Mouse (Mus musculus) erythroblast, embryonic 14.5 days (primary cell): ENCODE measurements at regions not wholly inside any gene's neighbourhood (a gene's known extent, or its start where the extent isn't known, plus 50 kb on each side); places are given as distances from the start of the nearest gene placed in this dataset.

ENCODE experiments used
- H3K27me3 ChIP-seq: 2 replicates; pipeline ENCODE4 v1.6.1; 2012; ENCODE audit warnings: inconsistent platforms; ENCODE audit not compliant: control insufficient read depth
- H3K36me3 ChIP-seq: 2 replicates; pipeline ENCODE4 v1.6.1; 2012; ENCODE audit warnings: mild to moderate bottlenecking, inconsistent platforms; ENCODE audit not compliant: control insufficient read depth
- H3K4me1 ChIP-seq: 2 replicates; pipeline ENCODE4 v1.6.1; 2012; ENCODE audit warnings: inconsistent platforms; ENCODE audit not compliant: control insufficient read depth
- H3K4me3 ChIP-seq: replicated peaks from 2 replicates; pipeline ENCODE3; 2012; ENCODE audit warnings: moderate library complexity, mild to moderate bottlenecking, inconsistent platforms
- H3K9me3 ChIP-seq: 2 replicates; pipeline ENCODE4 v1.6.1; 2012; ENCODE audit warnings: low read length, inconsistent platforms, mixed read lengths; ENCODE audit not compliant: control insufficient read depth
- GATA1 ChIP-seq: IDR thresholded peaks from 2 replicates; pipeline ENCODE4 v1.6.1; 2012; ENCODE audit warnings: low read length, inconsistent platforms, mixed read lengths
- TAL1 ChIP-seq: IDR thresholded peaks from 3 replicates; pipeline ENCODE4 v1.6.1; 2012; ENCODE audit warnings: low read length, inconsistent platforms, mixed read lengths

GRCm38 (mm10) chr10:67819534-67819933 is 92.9 kb downstream of the Zfp365 start:
- peaks cover 2% of the 10 kb centered on the region for H3K9me3 ChIP-seq
- no peaks in the 10 kb centered on the region for H3K4me1 ChIP-seq
- no peaks in the 10 kb centered on the region for H3K36me3 ChIP-seq
- no peak overlapping the region for H3K4me3 ChIP-seq
- H3K27me3 ChIP-seq, result no peaks in the 10 kb centered on the region
- TF ChIP-seq TAL1, result no peak
- TF ChIP-seq GATA1, result no peak

- no peak overlapping the region for H3K4me3 ChIP-seq
- TF ChIP-seq TAL1 (no peak), GATA1 (no peak)
- no peaks in the 10 kb centered on the region for H3K27me3 ChIP-seq
- H3K4me1 ChIP-seq, result no peaks in the 10 kb centered on the region
- H3K9me3 ChIP-seq, result peaks cover 18% of the 10 kb centered on the region
- no peaks in the 10 kb centered on the region for H3K36me3 ChIP-seq
Measured at GRCm38 (mm10) chr10:67813901-67814300, 98.6 kb downstream of the Zfp365 start.

DNA sequence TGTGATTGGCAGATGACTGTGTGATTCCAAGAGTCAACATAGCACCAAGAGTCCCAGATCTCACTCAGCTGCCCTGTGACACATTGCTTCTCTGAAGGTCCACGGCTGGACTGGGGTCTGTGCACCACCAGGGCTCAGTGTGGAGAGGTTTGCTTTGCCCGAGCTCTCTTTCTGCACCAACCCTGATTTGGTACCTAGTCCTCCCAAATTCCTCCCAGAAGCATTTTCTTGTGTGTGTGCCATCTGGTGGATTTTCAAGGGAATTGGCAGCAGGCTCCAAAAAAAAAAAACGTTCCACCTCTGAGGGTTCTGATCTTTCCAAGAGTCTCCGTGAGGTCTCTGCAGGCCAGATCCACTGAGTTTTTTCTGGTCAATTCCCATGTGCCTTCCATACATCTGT is 107.3 kb downstream of the Zfp365 start:
- Histone ChIP-seq H3K36me3 (no peaks in the 10 kb centered on the region), H3K27me3 (no peaks in the 10 kb centered on the region), H3K4me1 (no peaks in the 10 kb centered on the region), H3K4me3 (no peak overlapping the region), H3K9me3 (peaks cover 28% of the 10 kb centered on the region)
- no peak for TF ChIP-seq GATA1
- TF ChIP-seq TAL1, result no peak

GRCm38 (mm10) chr10:67804637-67805036 is 107.8 kb downstream of the Zfp365 start:
- no peak overlapping the region for H3K4me3 ChIP-seq
- H3K36me3 ChIP-seq, result no peaks in the 10 kb centered on the region
- TF ChIP-seq TAL1, result no peak
- TF ChIP-seq GATA1, result no peak
- no peaks in the 10 kb centered on the region for H3K27me3 ChIP-seq
- H3K4me1 ChIP-seq, result no peaks in the 10 kb centered on the region
- H3K9me3 ChIP-seq, result peaks cover 23% of the 10 kb centered on the region

DNA sequence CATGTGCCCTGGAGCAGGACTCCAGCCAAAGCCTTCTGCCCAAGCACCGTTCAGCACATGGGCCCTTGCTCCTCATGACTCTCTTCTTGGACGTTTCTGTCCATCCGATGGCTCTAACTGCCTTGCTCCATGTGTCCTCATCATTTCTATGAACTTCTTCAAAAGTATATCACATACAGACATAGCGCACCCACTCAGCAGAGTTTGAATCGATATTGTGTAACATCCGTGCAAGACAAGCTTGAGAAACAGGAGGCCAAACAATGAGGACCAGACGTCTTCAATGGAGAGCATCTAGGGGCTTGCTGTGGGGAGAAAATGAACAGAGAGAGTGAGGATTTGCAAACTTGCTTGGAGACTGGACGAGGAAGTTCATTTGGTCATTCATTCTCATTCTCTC is 110.3 kb downstream of the Zfp365 start:
- TF ChIP-seq TAL1 (no peak), GATA1 (no peak)
- Histone ChIP-seq H3K9me3 (peaks cover 10% of the 10 kb centered on the region), H3K27me3 (no peaks in the 10 kb centered on the region), H3K4me1 (no peaks in the 10 kb centered on the region), H3K36me3 (no peaks in the 10 kb centered on the region), H3K4me3 (no peak overlapping the region)

DNA sequence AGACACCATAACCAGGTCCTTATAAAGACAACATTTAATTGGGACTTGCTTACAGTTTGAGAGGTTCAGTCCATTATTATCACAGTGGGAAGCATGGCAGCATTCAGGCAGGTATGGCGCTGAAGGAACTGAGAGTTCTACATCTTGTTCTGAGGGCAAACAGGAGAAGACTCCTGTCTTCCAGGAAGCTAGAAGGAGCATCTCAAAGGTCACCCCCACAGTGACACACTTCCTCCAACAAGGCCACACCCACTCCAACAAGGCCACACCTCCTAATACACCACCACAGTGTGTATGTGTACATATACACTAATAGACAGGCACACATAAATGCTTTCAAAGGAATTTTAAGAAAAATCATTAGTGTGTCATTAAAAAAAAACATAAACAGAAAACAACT is 110.8 kb downstream of the Zfp365 start:
- TF ChIP-seq GATA1 (no peak), TAL1 (no peak)
- Histone ChIP-seq H3K9me3 (peaks cover 10% of the 10 kb centered on the region), H3K36me3 (no peaks in the 10 kb centered on the region), H3K4me3 (no peak overlapping the region), H3K4me1 (no peaks in the 10 kb centered on the region), H3K27me3 (no peaks in the 10 kb centered on the region)

GRCm38 (mm10) chr10:67798991-67799390 is 113.5 kb downstream of the Zfp365 start:
- H3K4me1 ChIP-seq, result no peaks in the 10 kb centered on the region
- TF ChIP-seq GATA1 (no peak), TAL1 (no peak)
- no peaks in the 10 kb centered on the region; the same call in 1 of the 2 replicates for H3K9me3 ChIP-seq
- H3K36me3 ChIP-seq, result no peaks in the 10 kb centered on the region
- no peaks in the 10 kb centered on the region for H3K27me3 ChIP-seq
- no peak overlapping the region for H3K4me3 ChIP-seq

DNA sequence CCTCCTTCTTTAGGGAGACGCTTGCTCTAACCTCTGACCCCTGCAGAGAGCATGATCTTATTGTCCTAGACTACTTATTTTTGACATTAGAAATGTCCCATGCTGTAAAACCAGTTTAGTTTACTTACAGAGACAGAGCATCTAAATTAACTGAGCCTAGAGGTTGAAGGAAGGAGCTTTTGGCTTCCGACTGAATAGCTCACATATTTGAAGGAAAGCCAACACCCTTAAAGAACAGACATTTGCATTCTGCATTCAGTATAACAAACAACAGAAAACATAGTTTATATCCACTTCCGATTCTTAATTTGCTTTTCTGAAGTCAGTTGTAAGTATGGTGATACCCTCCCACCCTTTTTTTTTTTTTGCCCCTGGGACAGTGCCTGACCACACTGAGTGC is 119.3 kb downstream of the Zfp365 start:
- TF ChIP-seq GATA1 (no peak), TAL1 (no peak)
- no peaks in the 10 kb centered on the region for H3K36me3 ChIP-seq
- H3K4me3 ChIP-seq, result no peak overlapping the region
- H3K4me1 ChIP-seq, result no peaks in the 10 kb centered on the region
- H3K9me3 ChIP-seq, result 0 out of 2 replicates have a peak, but pooled peaks cover 2% of the 10 kb centered on the region
- no peaks in the 10 kb centered on the region for H3K27me3 ChIP-seq

- Histone ChIP-seq H3K4me1 (no peaks in the 10 kb centered on the region), H3K27me3 (no peaks in the 10 kb centered on the region), H3K9me3 (0 out of 2 replicates have a peak, but pooled peaks cover 2% of the 10 kb centered on the region), H3K4me3 (no peak overlapping the region), H3K36me3 (no peaks in the 10 kb centered on the region)
- TF ChIP-seq TAL1, result no peak
- no peak for TF ChIP-seq GATA1
Measured at GRCm38 (mm10) chr10:67789651-67790050, 122.8 kb downstream of the Zfp365 start.

- TF ChIP-seq TAL1, result no peak
- H3K9me3 ChIP-seq, result 0 out of 2 replicates have a peak, but pooled peaks cover 2% of the 10 kb centered on the region
- no peaks in the 10 kb centered on the region for H3K27me3 ChIP-seq
Measured at GRCm38 (mm10) chr10:67788116-67788515, 124.3 kb downstream of the Zfp365 start.

More at GRCm38 (mm10) chr10:67788116-67788515, 124.3 kb downstream of the Zfp365 start:
- Histone ChIP-seq H3K4me3 (no peak overlapping the region), H3K4me1 (no peaks in the 10 kb centered on the region), H3K36me3 (no peaks in the 10 kb centered on the region)
